Mouse (Mus musculus): Measurements from ENCODE around the gene Pga5.

DNA sequence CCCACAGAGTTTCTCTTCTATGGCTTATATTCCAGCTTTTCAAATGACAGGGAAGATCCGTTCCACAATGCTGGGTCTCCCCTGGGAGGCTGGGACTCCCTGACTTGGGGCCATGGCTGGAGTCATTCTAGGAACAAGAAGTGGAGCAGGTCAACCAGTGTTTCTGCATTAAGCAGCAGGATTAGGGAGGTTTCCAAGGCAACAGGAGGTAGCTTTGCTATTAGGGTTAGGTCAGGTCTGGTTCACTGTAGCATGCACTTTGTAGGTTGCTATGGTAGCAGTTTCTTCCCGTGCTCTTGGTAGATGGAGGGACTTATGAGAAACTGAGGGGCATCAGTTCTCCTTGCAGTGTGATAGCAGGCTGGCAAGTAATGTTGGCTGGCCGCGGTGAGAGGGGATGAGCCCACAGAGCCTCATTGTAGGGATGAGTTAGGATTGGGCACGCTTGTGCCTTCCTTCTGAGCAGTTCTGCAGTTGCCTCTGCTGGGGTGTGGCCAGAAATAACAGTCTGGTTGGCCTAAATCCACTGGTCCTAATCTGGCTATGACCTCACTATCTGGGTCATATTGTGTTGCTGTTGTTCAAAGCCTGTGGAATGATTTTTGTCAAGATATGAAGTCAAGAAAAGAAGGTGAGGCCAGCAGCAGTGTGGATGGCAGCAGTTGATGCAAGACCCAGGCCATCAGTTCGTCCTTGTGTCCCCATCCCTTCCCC lies 23.3 kb upstream of the Pga5 start:
- TF ChIP-seq CTCF (IDR thresholded peaks at IDR 0.05; ENCODE audit: extremely low read depth, insufficient read length, insufficient replicate concordance, low read depth, low read length): no peak
- TF ChIP-seq POLR2A (IDR thresholded peaks at IDR 0.05; ENCODE audit: low read depth, low read length): no peak

Data from small intestine, adult 2 months (tissue).